Mouse (Mus musculus): Measurements from ENCODE around the gene Pold2. TPM values are rescaled to one million over a fixed set of nuclear protein-coding genes. Genes with fewer than 3 reads are reported as not detected.

Gene Pold2
- polyA plus RNA-seq, 1 experiment from 2014 or later: 122 TPM

GRCm38 (mm10) chr11:5872707-5873106 is 5.4 kb downstream of the Pold2 start:
- Histone ChIP-seq H3K9me3 (no peaks in the 10 kb centered on the region), H3K9ac (no peak overlapping the region), H3K4me3 (no peak overlapping the region), H3K27ac (no peak overlapping the region), H3K4me1 (peaks cover 18% of the 10 kb centered on the region), H3K36me3 (peaks cover 76% of the 10 kb centered on the region), H3K4me2 (replicated peaks) (no peak overlapping the region), H3K27me3 (no peaks in the 10 kb centered on the region)
- WGBS: 96% methylated on average over 11 of the region's 11 CpGs
- no peak for ATAC-seq (ENCODE audit: insufficient number of reproducible peaks, insufficient read depth, low FRiP score, low TSS enrichment)

DNA sequence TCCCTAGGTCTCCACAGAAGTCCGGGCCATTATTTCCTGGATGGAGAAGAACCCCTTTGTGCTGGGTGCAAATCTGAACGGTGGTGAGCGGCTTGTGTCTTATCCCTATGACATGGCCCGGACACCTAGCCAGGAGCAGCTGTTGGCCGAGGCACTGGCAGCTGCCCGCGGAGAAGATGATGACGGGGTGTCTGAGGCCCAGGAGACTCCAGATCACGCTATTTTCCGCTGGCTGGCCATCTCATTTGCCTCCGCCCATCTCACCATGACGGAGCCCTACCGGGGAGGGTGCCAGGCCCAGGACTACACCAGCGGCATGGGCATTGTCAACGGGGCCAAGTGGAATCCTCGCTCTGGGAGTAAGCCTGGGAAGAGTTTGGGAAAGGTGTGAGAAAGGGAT is 8.0 kb downstream of the Pold2 start:
- Histone ChIP-seq H3K4me1 (no peaks in the 10 kb centered on the region), H3K36me3 (peaks cover 66% of the 10 kb centered on the region), H3K27me3 (no peaks in the 10 kb centered on the region), H3K9ac (no peak overlapping the region), H3K4me2 (replicated peaks) (no peak overlapping the region), H3K9me3 (no peaks in the 10 kb centered on the region), H3K4me3 (no peak overlapping the region), H3K27ac (no peak overlapping the region)
- 93% methylated on average over 16 of the region's 16 CpGs for WGBS
- no peak for ATAC-seq (ENCODE audit: insufficient number of reproducible peaks, insufficient read depth, low FRiP score, low TSS enrichment)

DNA sequence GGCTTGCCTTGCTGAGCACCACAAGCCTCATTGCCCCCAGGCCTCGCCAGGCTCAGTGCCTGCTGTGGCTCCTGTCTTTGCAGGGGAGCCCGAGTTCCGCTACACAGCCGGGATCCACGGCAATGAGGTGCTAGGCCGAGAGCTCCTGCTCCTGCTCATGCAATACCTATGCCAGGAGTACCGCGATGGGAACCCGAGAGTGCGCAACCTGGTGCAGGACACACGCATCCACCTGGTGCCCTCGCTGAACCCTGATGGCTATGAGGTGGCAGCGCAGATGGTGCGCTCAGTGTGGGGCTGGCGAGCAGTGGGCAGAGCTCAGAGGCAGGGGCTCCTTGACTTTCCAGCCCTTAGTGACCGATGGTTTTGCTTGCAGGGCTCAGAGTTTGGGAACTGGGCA is 8.8 kb downstream of the Pold2 start:
- Histone ChIP-seq H3K27me3 (no peaks in the 10 kb centered on the region), H3K4me3 (no peak overlapping the region), H3K4me1 (no peaks in the 10 kb centered on the region), H3K4me2 (replicated peaks) (no peak overlapping the region), H3K27ac (no peak overlapping the region), H3K36me3 (peaks cover 59% of the 10 kb centered on the region), H3K9ac (no peak overlapping the region), H3K9me3 (no peaks in the 10 kb centered on the region)
- ATAC-seq (ENCODE audit: insufficient number of reproducible peaks, insufficient read depth, low FRiP score, low TSS enrichment): no peak
- 93% methylated on average over 16 of the region's 16 CpGs for WGBS

- ATAC-seq (ENCODE audit: insufficient number of reproducible peaks, insufficient read depth, low FRiP score, low TSS enrichment): no peak
- H3K4me3 ChIP-seq: no peak overlapping the region
- peaks cover 48% of the 10 kb centered on the region for H3K36me3 ChIP-seq
- no peaks in the 10 kb centered on the region for H3K9me3 ChIP-seq
- no peaks in the 10 kb centered on the region for H3K27me3 ChIP-seq
- WGBS: 93% methylated on average over 12 of the region's 12 CpGs
- no peak overlapping the region for H3K27ac ChIP-seq
- H3K4me1 ChIP-seq: 0 out of 2 replicates have a peak, but pooled peaks cover 1% of the 10 kb centered on the region
- H3K4me2 ChIP-seq (replicated peaks): no peak overlapping the region
- no peak overlapping the region for H3K9ac ChIP-seq
Observed at GRCm38 (mm10) chr11:5868324-5868723, 9.8 kb downstream of the Pold2 start.

- Histone ChIP-seq H3K27ac (no peak overlapping the region), H3K27me3 (peaks cover 1% of the 10 kb centered on the region), H3K9ac (no peak overlapping the region), H3K36me3 (peaks cover 37% of the 10 kb centered on the region), H3K4me1 (peaks cover 10% of the 10 kb centered on the region), H3K4me2 (replicated peaks) (no peak overlapping the region), H3K4me3 (no peak overlapping the region), H3K9me3 (no peaks in the 10 kb centered on the region)
- no peak for ATAC-seq (ENCODE audit: insufficient number of reproducible peaks, insufficient read depth, low FRiP score, low TSS enrichment)
- 89% methylated on average over 2 of the region's 2 CpGs for WGBS
Observed at GRCm38 (mm10) chr11:5867196-5867595, 10.9 kb downstream of the Pold2 start.

DNA sequence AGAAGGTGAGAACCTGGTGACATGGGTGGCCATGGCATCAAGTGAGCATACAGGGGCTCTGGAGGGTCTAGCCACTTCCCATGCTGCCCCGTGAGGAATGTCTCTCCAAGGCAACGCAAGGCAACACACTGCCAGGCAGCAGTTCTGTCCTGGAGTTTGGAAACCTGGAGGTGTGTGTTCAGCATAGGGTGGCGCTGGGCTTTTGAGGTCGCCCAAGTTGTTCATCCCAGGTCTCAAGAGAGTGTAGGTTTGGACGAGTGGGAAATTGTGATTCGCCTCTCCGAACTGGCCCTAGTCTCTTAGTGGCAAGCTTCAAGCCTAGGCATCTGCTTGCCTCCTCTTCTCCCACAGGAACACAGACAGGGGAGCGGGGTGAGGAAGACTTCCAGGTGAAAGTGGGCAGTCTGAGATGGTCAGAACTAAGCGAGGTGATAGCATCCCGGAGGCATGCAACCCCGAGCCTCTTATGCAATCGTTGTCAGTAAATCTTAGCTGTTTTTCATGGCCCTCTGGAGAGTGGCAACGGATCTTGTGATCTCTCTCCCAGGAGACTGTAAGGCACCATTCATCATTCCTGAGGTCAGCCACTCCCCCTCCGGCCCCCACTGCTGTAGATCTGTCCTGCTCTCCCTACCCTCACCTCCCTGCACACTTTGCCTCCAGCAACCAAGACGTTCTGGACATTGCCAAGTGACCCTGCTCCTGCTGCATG is 15.5 kb downstream of the Pold2 start:
- H3K36me3 ChIP-seq: 0 out of 2 replicates have a peak, but pooled peaks cover 6% of the 10 kb centered on the region
- no peaks in the 10 kb centered on the region for H3K9me3 ChIP-seq
- no peak overlapping the region for H3K27ac ChIP-seq
- H3K4me1 ChIP-seq: peaks cover 21% of the 10 kb centered on the region
- ATAC-seq (ENCODE audit: insufficient number of reproducible peaks, insufficient read depth, low FRiP score, low TSS enrichment): no peak
- H3K9ac ChIP-seq: peak overlapping the region; percentile 58; the same call in 1 of the 2 replicates
- peak overlapping the region; percentile 76 for H3K4me2 ChIP-seq (replicated peaks)
- WGBS: 21% methylated on average over 15 of the region's 15 CpGs
- peak overlapping the region; percentile 46 for H3K4me3 ChIP-seq
- H3K27me3 ChIP-seq: peaks cover 22% of the 10 kb centered on the region

- WGBS: 3% methylated on average over 58 of the region's 59 CpGs
- no peak within 1 kb of the TSS for H3K27ac ChIP-seq
- H3K27me3 ChIP-seq: peaks cover 22% of the 10 kb centered on the region
- H3K4me1 ChIP-seq: peaks cover 21% of the 10 kb centered on the region
- H3K36me3 ChIP-seq: 0 out of 2 replicates have a peak, but pooled peaks cover 6% of the 10 kb centered on the region
- ATAC-seq (ENCODE audit: insufficient number of reproducible peaks, insufficient read depth, low FRiP score, low TSS enrichment): 0 out of 2 replicates have a peak, but pooled peaks have one; percentile 58
- no peaks in the 10 kb centered on the region for H3K9me3 ChIP-seq
- H3K4me2 ChIP-seq (replicated peaks): peak within 1 kb of the TSS; percentile 76
- peak within 1 kb of the TSS; percentile 58 for H3K9ac ChIP-seq
- H3K4me3 ChIP-seq: peak within 1 kb of the TSS; percentile 46
Observed at GRCm38 (mm10) chr11:5861678-5862393, 16.3 kb downstream of the Pold2 start, which contains the start of gene Aebp1. Aebp1 (plus strand) TSS chr11:5861947.

DNA sequence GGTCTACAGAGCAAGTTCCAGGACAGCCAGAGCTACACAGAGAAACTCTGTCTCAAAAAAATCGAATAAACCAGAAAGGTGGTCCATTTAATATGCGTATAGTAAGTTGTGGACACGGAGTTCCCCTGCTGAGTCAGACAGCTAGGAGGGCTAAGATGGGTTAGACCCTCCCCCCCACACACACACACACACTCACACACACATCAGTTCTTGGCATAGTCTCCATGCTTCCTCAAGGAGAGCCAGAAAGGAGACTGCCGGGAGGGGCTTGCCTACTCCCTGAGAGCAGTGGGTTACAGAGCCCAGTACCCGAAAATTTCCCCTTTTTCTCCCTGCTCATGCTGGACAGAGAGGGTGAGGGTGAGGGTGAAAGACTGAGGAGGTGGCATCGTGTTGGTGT is 17.5 kb downstream of the Pold2 start:
- no peak overlapping the region for H3K4me3 ChIP-seq
- H3K36me3 ChIP-seq: 0 out of 2 replicates have a peak, but pooled peaks cover 6% of the 10 kb centered on the region
- ATAC-seq (ENCODE audit: insufficient number of reproducible peaks, insufficient read depth, low FRiP score, low TSS enrichment): no peak
- no peak overlapping the region for H3K27ac ChIP-seq
- H3K27me3 ChIP-seq: peaks cover 22% of the 10 kb centered on the region
- peaks cover 27% of the 10 kb centered on the region for H3K4me1 ChIP-seq
- no peak overlapping the region for H3K4me2 ChIP-seq (replicated peaks)
- H3K9me3 ChIP-seq: no peaks in the 10 kb centered on the region
- WGBS: 62% methylated on average over 6 of the region's 6 CpGs
- no peak overlapping the region for H3K9ac ChIP-seq

- no peak overlapping the region for H3K4me2 ChIP-seq (replicated peaks)
- ATAC-seq (ENCODE audit: insufficient number of reproducible peaks, insufficient read depth, low FRiP score, low TSS enrichment): no peak
- H3K9me3 ChIP-seq: no peaks in the 10 kb centered on the region
- H3K4me1 ChIP-seq: peaks cover 30% of the 10 kb centered on the region
- WGBS: 81% methylated on average over 13 of the region's 13 CpGs
- no peak overlapping the region for H3K9ac ChIP-seq
- H3K36me3 ChIP-seq: no peaks in the 10 kb centered on the region
- no peak overlapping the region for H3K4me3 ChIP-seq
- H3K27ac ChIP-seq: no peak overlapping the region
- H3K27me3 ChIP-seq: peaks cover 22% of the 10 kb centered on the region
Observed at GRCm38 (mm10) chr11:5859883-5860550, 18.1 kb downstream of the Pold2 start.

- 88% methylated on average over 1 of the region's 1 CpGs for WGBS
- no peaks in the 10 kb centered on the region for H3K9me3 ChIP-seq
- no peak overlapping the region for H3K4me2 ChIP-seq (replicated peaks)
- no peak overlapping the region for H3K27ac ChIP-seq
- H3K36me3 ChIP-seq: no peaks in the 10 kb centered on the region
- no peak overlapping the region for H3K4me3 ChIP-seq
- H3K27me3 ChIP-seq: peaks cover 22% of the 10 kb centered on the region
- no peak overlapping the region for H3K9ac ChIP-seq
- ATAC-seq (ENCODE audit: insufficient number of reproducible peaks, insufficient read depth, low FRiP score, low TSS enrichment): no peak
- H3K4me1 ChIP-seq: peaks cover 30% of the 10 kb centered on the region
Observed at GRCm38 (mm10) chr11:5858723-5859122, 19.4 kb downstream of the Pold2 start.

DNA sequence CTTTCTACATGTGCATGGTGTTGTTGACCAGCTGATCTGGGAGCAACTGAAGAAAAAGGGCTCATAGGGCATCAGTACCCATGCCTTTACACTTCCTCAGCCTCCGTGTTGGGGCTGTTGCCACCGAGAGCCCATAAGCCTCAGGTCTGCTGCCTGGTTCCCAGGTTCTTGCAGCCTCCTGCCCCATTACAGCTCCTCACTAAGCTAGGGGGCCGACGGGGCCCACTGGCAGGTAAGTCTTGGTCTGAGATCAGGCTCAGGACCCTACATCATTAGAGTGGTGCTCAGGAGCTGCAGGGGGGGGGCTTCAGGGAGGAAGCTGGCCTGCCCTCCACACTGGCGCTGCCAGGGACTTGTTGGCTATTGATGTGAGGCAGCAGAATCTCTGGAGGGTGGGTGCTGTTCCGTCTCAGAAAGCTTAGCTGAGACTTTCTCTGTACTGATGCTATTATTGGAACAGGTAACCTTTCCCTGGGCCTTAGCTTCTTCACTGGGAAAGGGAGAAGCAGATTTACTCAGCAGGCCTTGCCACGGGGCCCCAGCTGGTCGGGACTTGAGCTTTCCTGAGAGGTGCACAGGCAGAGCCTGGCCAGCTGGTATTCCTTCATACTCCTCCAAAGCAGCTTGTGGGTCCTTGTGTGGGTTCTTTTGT is 21.5 kb downstream of the Pold2 start:
- WGBS: 81% methylated on average over 8 of the region's 8 CpGs
- H3K9ac ChIP-seq: no peak overlapping the region
- H3K4me2 ChIP-seq (replicated peaks): no peak overlapping the region
- no peaks in the 10 kb centered on the region for H3K9me3 ChIP-seq
- H3K36me3 ChIP-seq: no peaks in the 10 kb centered on the region
- ATAC-seq (ENCODE audit: insufficient number of reproducible peaks, insufficient read depth, low FRiP score, low TSS enrichment): no peak
- H3K27me3 ChIP-seq: peaks cover 14% of the 10 kb centered on the region
- H3K4me3 ChIP-seq: no peak overlapping the region
- H3K4me1 ChIP-seq: peaks cover 19% of the 10 kb centered on the region; the same call in 1 of the 2 replicates
- no peak overlapping the region; the same call in 1 of the 2 replicates for H3K27ac ChIP-seq
